Mouse (Mus musculus) lung, embryonic 15.5 days (tissue): ENCODE measurements around the gene Ehd4. TPM values are rescaled to one million over a fixed set of nuclear protein-coding genes. Genes with fewer than 3 reads are reported as not detected.

Source experiments
- ATAC-seq: fragments of 200-750 bp; cut with Nextera tagmentation; 2 replicates; pipeline ENCODE4 v1.8.0; 2017; ENCODE audit warnings: moderate number of reproducible peaks, borderline replicate concordance; ENCODE audit not compliant: low FRiP score, low TSS enrichment; ENCODE audit errors: extremely low read depth
- H3K27ac ChIP-seq: fragments of 300-500 bp; sonication (generic); 2 replicates; pipeline ENCODE4 v1.5.1; 2015; ENCODE audit warnings: moderate library complexity, mild to moderate bottlenecking, inconsistent platforms
- H3K27me3 ChIP-seq: fragments of 300-500 bp; sonication (generic); 2 replicates; pipeline ENCODE4 v1.6.1; 2015; ENCODE audit warnings: inconsistent platforms
- H3K36me3 ChIP-seq: fragments of 300-500 bp; sonication (generic); 2 replicates; pipeline ENCODE4 v1.6.1; 2015; ENCODE audit warnings: inconsistent platforms
- H3K4me1 ChIP-seq: fragments of 300-500 bp; sonication (generic); 2 replicates; pipeline ENCODE4 v1.6.1; 2015; ENCODE audit warnings: inconsistent platforms
- H3K4me2 ChIP-seq: fragments of 300-500 bp; sonication (generic); 2 replicates; pipeline ENCODE4 v1.6.1; 2015; ENCODE audit warnings: inconsistent platforms, mild to moderate bottlenecking, moderate library complexity
- H3K4me3 ChIP-seq: fragments of 300-500 bp; sonication (generic); 2 replicates; pipeline ENCODE4 v1.5.1; 2015; ENCODE audit warnings: mild to moderate bottlenecking, inconsistent platforms
- H3K9ac ChIP-seq: fragments of 300-500 bp; sonication (generic); 2 replicates; pipeline ENCODE4 v1.6.1; 2015; ENCODE audit warnings: inconsistent platforms
- H3K9me3 ChIP-seq: fragments of 300-500 bp; sonication (generic); 2 replicates; pipeline ENCODE4 v1.6.1; 2016; ENCODE audit warnings: inconsistent platforms
- WGBS: fragments of 180-500 bp; shearing (Covaris S2); methylation state at CpG from one replicate; pipeline ENCODE4 v1.1.7; 2015; 5-methylcytosine and 5-hydroxymethylcytosine counted together
- polyA plus RNA-seq: library from polyadenylated mRNA; unstranded; fragments of >200 nt; fragmentation: Nextera tagmentation; extraction: Ambion mirVana; gene quantifications from 2 replicates; pipeline ENCODE4 v1.2.1, GENCODE M21; 2015

Ehd4 gene
- 89.4 and 96.5 TPM in 2 replicates for polyA plus RNA-seq

DNA sequence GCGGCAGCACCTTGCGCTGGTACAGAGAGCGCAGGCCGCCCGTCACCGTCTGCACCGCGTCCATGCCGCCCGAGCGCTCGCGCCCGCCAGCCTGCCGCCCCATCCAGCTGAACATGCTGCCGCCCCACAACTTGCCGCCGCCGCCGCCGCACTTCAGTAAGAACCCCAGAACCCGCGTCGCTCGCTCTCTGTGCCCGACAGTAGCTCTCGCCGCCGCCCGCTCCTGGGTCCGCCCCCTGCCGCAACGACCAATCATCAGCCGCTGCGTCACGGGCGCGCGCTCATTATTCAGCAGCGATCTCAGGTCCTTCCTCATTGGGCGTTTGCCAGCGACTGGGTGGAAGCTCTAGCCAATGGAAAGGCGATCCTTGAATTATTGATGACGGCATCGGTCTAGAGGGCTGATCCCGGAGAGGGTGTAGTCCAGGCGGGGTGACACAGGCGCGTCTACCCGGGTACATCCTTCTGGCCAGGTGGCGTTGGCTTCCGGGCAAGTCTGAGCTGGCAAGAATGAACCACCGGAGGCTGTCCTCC is at the start of gene Ehd4:
Gene Ehd4, minus strand, starts transcription at position 246 of the 534 bp plus-strand sequence.
- H3K4me3 ChIP-seq = peak within 1 kb of the TSS; percentile 70
- ATAC-seq = peak; percentile 98
- peak within 1 kb of the TSS; percentile 63 for H3K9ac ChIP-seq
- 0 out of 2 replicates have a peak, but pooled peaks cover 12% of the 10 kb centered on the region for H3K4me1 ChIP-seq
- peak within 1 kb of the TSS; percentile 61 for H3K27ac ChIP-seq
- H3K4me2 ChIP-seq = peak within 1 kb of the TSS; percentile 85
- WGBS = under 1% methylated on average over 53 of the region's 53 CpGs
- no peaks in the 10 kb centered on the region for H3K36me3 ChIP-seq
- H3K27me3 ChIP-seq = no peaks in the 10 kb centered on the region
- no peaks in the 10 kb centered on the region for H3K9me3 ChIP-seq

GRCm38 (mm10) chr2:120203742-120204141 is 49.3 kb upstream of the Ehd4 start:
- 46% methylated on average over 3 of the region's 3 CpGs for WGBS
- no peak for ATAC-seq
- Histone ChIP-seq H3K4me2 (no peak overlapping the region), H3K36me3 (no peaks in the 10 kb centered on the region), H3K9me3 (no peaks in the 10 kb centered on the region), H3K27ac (no peak overlapping the region), H3K9ac (no peak overlapping the region), H3K4me3 (no peak overlapping the region), H3K27me3 (no peaks in the 10 kb centered on the region), H3K4me1 (no peaks in the 10 kb centered on the region)

- H3K9ac ChIP-seq = no peak overlapping the region
- H3K27me3 ChIP-seq = no peaks in the 10 kb centered on the region
- H3K4me3 ChIP-seq = no peak overlapping the region
- H3K9me3 ChIP-seq = no peaks in the 10 kb centered on the region
- WGBS = 49% methylated on average over 7 of the region's 7 CpGs
- no peak overlapping the region for H3K4me2 ChIP-seq
- H3K36me3 ChIP-seq = no peaks in the 10 kb centered on the region
- H3K4me1 ChIP-seq = no peaks in the 10 kb centered on the region
- ATAC-seq = no peak
- H3K27ac ChIP-seq = no peak overlapping the region
These were observed 45.7 kb upstream of the Ehd4 start for GRCm38 (mm10) chr2:120200077-120200476.

DNA sequence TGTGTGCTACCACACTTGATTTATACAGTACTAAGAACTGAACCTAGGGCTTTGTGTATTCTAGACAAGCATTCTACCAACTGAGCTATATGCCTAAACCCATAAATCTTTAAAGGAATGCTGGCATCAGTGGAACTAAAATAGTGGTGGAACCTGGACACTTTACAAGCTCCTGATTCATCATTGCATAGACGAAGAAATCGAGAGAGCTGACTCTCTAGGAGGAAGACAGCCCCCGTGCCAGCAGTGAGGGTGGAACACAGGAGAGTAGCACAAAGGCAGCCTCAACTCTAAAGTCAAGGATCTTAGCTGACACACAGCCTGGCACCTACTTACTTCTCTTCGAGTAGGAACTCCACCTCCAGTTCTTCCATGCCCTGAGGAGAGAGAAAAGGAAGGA is 33.8 kb upstream of the Ehd4 start:
- Histone ChIP-seq H3K36me3 (no peaks in the 10 kb centered on the region), H3K27ac (no peak overlapping the region), H3K4me1 (peaks cover 9% of the 10 kb centered on the region; the same call in 1 of the 2 replicates), H3K9me3 (no peaks in the 10 kb centered on the region; the same call in 1 of the 2 replicates), H3K9ac (no peak overlapping the region), H3K4me2 (no peak overlapping the region), H3K4me3 (no peak overlapping the region), H3K27me3 (no peaks in the 10 kb centered on the region)
- ATAC-seq = no peak
- WGBS = 79% methylated on average over 4 of the region's 4 CpGs

DNA sequence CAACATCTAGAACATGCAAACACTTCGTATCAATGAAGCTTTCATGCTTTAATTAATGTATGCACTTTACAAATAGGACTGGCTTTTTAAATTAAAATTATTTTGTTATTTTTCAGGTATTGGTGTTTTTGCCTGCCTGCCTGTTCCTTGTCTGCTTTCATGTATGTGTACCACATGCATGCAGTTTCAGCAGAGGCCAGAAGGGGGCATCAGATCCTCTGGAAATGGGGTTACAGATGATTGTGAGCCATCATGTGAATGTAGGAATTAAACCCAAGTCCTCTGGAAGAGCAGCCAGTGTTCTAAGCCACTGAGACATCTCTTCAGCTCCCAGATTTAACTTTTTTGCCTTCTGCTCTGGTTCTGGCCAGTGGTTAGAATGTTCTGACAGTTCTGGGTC is 33.2 kb upstream of the Ehd4 start:
- Histone ChIP-seq H3K9ac (no peak overlapping the region), H3K9me3 (no peaks in the 10 kb centered on the region; the same call in 1 of the 2 replicates), H3K4me2 (no peak overlapping the region), H3K27ac (no peak overlapping the region), H3K36me3 (no peaks in the 10 kb centered on the region), H3K4me1 (peaks cover 9% of the 10 kb centered on the region; the same call in 1 of the 2 replicates), H3K4me3 (no peak overlapping the region), H3K27me3 (no peaks in the 10 kb centered on the region)
- no peak for ATAC-seq
- WGBS = 84% methylated on average over 1 of the region's 1 CpGs

DNA sequence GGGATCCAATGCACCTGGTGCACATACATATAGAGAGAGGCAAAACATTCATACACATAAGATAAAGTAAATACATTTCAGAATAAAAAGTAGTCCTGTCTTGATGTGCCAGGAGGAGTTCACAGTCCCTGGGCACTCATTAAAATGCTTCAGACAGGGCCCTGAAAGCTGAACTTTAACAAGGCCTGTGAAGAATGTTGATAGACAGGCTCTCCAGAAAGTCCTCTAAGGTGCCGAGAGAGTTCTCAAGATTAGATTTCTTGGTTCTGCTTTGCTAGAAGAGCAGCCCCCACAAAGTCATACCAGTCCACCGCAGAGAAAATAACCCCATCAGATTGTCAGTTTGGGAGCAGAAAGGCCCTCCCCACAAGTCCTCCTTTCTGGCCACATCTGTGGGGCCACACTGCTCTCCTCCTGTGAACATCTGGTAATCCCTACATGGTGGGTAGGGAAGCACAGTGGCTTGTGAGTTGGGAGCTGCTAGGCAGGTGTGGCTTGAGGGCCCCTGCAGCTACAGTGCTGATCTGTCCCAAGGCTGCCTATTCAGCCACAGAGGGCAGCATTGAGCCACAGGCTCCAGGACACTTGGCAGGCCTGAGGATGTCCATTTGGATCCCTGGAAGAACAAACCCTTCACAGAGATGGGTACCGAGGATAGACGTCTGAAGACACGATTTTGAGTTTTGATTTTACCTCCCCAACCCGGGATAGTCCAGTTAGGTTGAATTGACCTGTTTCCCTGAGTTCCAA is 31.3 kb upstream of the Ehd4 start:
- Histone ChIP-seq H3K9me3 (no peaks in the 10 kb centered on the region), H3K36me3 (no peaks in the 10 kb centered on the region), H3K27ac (peak overlapping the region; percentile 49), H3K4me1 (peaks cover 9% of the 10 kb centered on the region; the same call in 1 of the 2 replicates), H3K27me3 (no peaks in the 10 kb centered on the region), H3K4me3 (no peak overlapping the region), H3K4me2 (no peak overlapping the region), H3K9ac (no peak overlapping the region)
- ATAC-seq = peak; percentile 52; the same call in 1 of the 2 replicates
- 57% methylated on average over 6 of the region's 6 CpGs for WGBS

DNA sequence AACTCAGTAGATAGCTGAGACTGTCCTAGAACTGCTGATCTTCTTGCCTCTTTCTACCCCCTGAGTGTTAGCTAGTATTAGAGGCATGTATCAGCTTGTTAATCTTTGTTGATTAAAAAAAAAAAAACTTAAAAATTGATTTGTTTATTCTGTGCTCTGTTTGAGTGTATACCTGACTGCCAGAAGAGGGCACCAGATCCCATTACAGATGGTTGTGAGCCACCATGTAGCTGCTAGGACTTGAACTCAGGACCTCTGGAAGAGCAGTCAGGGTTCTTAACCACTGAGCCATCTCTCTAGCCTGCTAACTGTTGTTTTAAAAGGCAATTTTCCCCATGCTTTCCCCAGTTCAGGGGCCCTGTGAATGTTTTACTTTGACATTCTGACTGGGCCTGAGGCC is 24.5 kb upstream of the Ehd4 start:
- no peaks in the 10 kb centered on the region for H3K36me3 ChIP-seq
- H3K27me3 ChIP-seq = no peaks in the 10 kb centered on the region
- ATAC-seq = no peak
- H3K9ac ChIP-seq = no peak overlapping the region
- H3K4me3 ChIP-seq = no peak overlapping the region
- H3K27ac ChIP-seq = no peak overlapping the region
- no peaks in the 10 kb centered on the region for H3K9me3 ChIP-seq
- no peak overlapping the region for H3K4me2 ChIP-seq
- no peaks in the 10 kb centered on the region for H3K4me1 ChIP-seq

- no peak for ATAC-seq
- H3K9me3 ChIP-seq = no peaks in the 10 kb centered on the region
- H3K36me3 ChIP-seq = no peaks in the 10 kb centered on the region
- H3K4me3 ChIP-seq = no peak overlapping the region
- H3K4me2 ChIP-seq = peak overlapping the region; percentile 36
- no peaks in the 10 kb centered on the region for H3K4me1 ChIP-seq
- H3K9ac ChIP-seq = no peak overlapping the region
- no peak overlapping the region for H3K27ac ChIP-seq
- 17% methylated on average over 10 of the region's 10 CpGs for WGBS
- H3K27me3 ChIP-seq = no peaks in the 10 kb centered on the region
These were observed 19.3 kb upstream of the Ehd4 start for GRCm38 (mm10) chr2:120173718-120174117.

DNA sequence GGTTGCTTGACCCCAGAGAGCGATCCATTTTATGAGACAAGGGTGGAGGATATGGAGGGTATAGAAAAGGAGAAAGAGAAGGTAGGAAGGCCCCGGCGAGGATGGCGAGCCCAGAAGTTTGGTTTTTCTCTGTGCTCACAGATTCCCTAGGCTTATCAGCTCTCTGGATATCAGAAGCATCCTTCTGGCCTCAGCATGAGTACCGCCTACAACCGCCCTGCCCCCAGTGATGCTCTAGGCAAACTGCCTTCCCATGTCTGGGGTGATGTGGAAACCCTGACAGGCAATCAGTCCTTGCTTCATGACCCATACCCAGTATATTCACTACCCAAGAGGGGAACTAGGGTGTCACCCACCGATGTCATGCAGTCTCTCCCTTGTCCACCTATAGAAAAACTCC is 17.0 kb upstream of the Ehd4 start:
- H3K4me3 ChIP-seq = no peak overlapping the region
- ATAC-seq = no peak
- WGBS = 84% methylated on average over 7 of the region's 7 CpGs
- H3K4me1 ChIP-seq = no peaks in the 10 kb centered on the region
- H3K36me3 ChIP-seq = no peaks in the 10 kb centered on the region
- no peak overlapping the region for H3K9ac ChIP-seq
- no peaks in the 10 kb centered on the region for H3K27me3 ChIP-seq
- no peak overlapping the region for H3K27ac ChIP-seq
- no peak overlapping the region for H3K4me2 ChIP-seq
- no peaks in the 10 kb centered on the region for H3K9me3 ChIP-seq

GRCm38 (mm10) chr2:120170726-120171125 is 16.3 kb upstream of the Ehd4 start:
- Histone ChIP-seq H3K9ac (no peak overlapping the region), H3K4me1 (no peaks in the 10 kb centered on the region), H3K9me3 (no peaks in the 10 kb centered on the region), H3K36me3 (no peaks in the 10 kb centered on the region), H3K4me3 (no peak overlapping the region), H3K27me3 (no peaks in the 10 kb centered on the region), H3K4me2 (no peak overlapping the region), H3K27ac (no peak overlapping the region)
- 33% methylated on average over 1 of the region's 1 CpGs for WGBS
- ATAC-seq = no peak

DNA sequence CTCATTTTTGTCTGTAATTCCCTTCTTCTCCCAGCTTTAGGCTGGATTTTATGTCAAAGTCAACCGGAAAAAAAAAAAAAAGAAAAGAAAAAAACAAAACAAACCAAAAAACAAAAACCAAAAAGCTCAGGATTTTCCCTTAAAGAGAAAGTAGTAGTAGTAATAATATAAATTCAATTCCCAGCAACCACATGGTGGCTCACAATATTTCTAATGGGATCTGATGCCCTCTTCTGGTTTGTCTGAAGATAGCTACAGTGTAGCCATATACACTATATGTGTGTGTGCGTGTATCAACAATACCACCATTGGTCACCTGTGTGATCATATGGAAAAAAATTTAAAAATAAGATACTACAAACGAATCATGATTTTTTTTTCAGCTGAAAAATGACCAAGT is 15.0 kb upstream of the Ehd4 start:
- Histone ChIP-seq H3K9ac (no peak overlapping the region), H3K9me3 (no peaks in the 10 kb centered on the region), H3K4me2 (no peak overlapping the region), H3K4me1 (peaks cover 2% of the 10 kb centered on the region; the same call in 1 of the 2 replicates), H3K27ac (no peak overlapping the region), H3K4me3 (no peak overlapping the region), H3K27me3 (no peaks in the 10 kb centered on the region), H3K36me3 (no peaks in the 10 kb centered on the region)
- ATAC-seq = no peak
- 83% methylated on average over 3 of the region's 3 CpGs for WGBS

DNA sequence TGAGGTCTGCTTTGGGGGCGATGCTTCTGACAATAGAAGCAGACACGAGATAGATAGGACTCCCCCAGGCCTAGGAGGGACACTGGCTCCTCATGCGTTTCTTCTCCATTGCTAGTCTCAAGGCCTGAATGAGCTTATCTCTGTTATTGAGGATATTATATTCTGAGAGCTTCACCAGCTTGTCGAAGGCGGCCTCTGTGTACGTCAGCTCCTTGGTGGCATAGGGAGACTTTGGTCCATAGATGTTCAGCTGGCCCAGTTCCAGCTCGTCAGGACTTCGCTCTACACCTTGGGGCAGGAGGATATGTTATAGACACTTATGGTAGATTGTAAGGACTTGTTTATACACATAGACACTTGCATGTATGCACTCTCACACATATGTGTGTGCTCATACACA is 13.4 kb upstream of the Ehd4 start:
- Histone ChIP-seq H3K4me1 (peaks cover 2% of the 10 kb centered on the region; the same call in 1 of the 2 replicates), H3K36me3 (no peaks in the 10 kb centered on the region), H3K27ac (no peak overlapping the region), H3K4me2 (no peak overlapping the region), H3K27me3 (no peaks in the 10 kb centered on the region), H3K9me3 (no peaks in the 10 kb centered on the region), H3K9ac (no peak overlapping the region), H3K4me3 (no peak overlapping the region)
- 84% methylated on average over 8 of the region's 8 CpGs for WGBS
- no peak for ATAC-seq
